Mouse (Mus musculus) heart, embryonic 12.5 days (tissue): Measurements from ENCODE around the gene Vps18. TPM values are rescaled to one million over a fixed set of nuclear protein-coding genes. Genes with fewer than 3 reads are reported as not detected.
A peak's percentile ranks its signal among the peaks of the same experiment; 100 is the strongest.

Experiments
- ATAC-seq: fragments of 200-750 bp; cut with Nextera tagmentation; 2 replicates; pipeline ENCODE4 v1.8.0; 2017; ENCODE audit warnings: moderate TSS enrichment, moderate library complexity; ENCODE audit not compliant: insufficient number of reproducible peaks, low FRiP score
- H3K27ac ChIP-seq: fragments of 300-500 bp; sonication (generic); 2 replicates; pipeline ENCODE4 v1.5.1; 2016; ENCODE audit warnings: mild to moderate bottlenecking, moderate library complexity; ENCODE audit not compliant: poor library complexity, severe bottlenecking
- H3K27me3 ChIP-seq: fragments of 300-500 bp; sonication (generic); replicated peaks from 2 replicates; pipeline ENCODE4 v1.6.1; 2016; ENCODE audit warnings: mild to moderate bottlenecking, moderate library complexity
- H3K36me3 ChIP-seq: fragments of 300-500 bp; sonication (generic); 2 replicates; pipeline ENCODE4 v1.6.1; 2016; ENCODE audit warnings: mild to moderate bottlenecking, moderate library complexity
- H3K4me1 ChIP-seq: fragments of 300-500 bp; sonication (generic); replicated peaks from 2 replicates; pipeline ENCODE4 v1.6.1; 2016; ENCODE audit warnings: mild to moderate bottlenecking
- H3K4me2 ChIP-seq: fragments of 300-500 bp; sonication (generic); 2 replicates; pipeline ENCODE4 v1.6.1; 2016; ENCODE audit warnings: mild to moderate bottlenecking, moderate library complexity
- H3K4me3 ChIP-seq: fragments of 300-500 bp; sonication (generic); 2 replicates; pipeline ENCODE4 v1.5.1; 2016; ENCODE audit warnings: mild to moderate bottlenecking
- H3K9ac ChIP-seq: fragments of 300-500 bp; sonication (generic); 2 replicates; pipeline ENCODE4 v1.6.1; 2016; ENCODE audit warnings: mild to moderate bottlenecking, moderate library complexity
- H3K9me3 ChIP-seq: fragments of 300-500 bp; sonication (generic); replicated peaks from 2 replicates; pipeline ENCODE4 v1.6.1; 2016; ENCODE audit warnings: mild to moderate bottlenecking, moderate library complexity
- WGBS: fragments of 180-500 bp; shearing (Covaris S2); methylation state at CpG from one replicate; pipeline ENCODE4 v1.1.7; 2016; 5-methylcytosine and 5-hydroxymethylcytosine counted together
- polyA plus RNA-seq: library from polyadenylated mRNA; unstranded; fragments of >200 nt; fragmentation: Nextera tagmentation; extraction: Ambion mirVana; gene quantifications from 2 replicates; pipeline ENCODE4 v1.2.1, GENCODE M21; 2016

The Vps18 gene
- polyA plus RNA-seq, 1 experiment from 2014 or later, result 15.8 TPM

- H3K4me3 ChIP-seq, result no peak overlapping the region
- no peaks in the 10 kb centered on the region for H3K9me3 ChIP-seq
- H3K27me3 ChIP-seq, result peaks cover 26% of the 10 kb centered on the region
- H3K36me3 ChIP-seq, result no peaks in the 10 kb centered on the region
- 21% methylated on average over 2 of the region's 2 CpGs for WGBS
- peaks cover 4% of the 10 kb centered on the region; the same call in 1 of the 2 replicates for H3K4me1 ChIP-seq
- no peak overlapping the region for H3K9ac ChIP-seq
- no peak overlapping the region for H3K27ac ChIP-seq
- H3K4me2 ChIP-seq, result no peak overlapping the region
- no peak; the same call in 1 of the 2 replicates for ATAC-seq
Observed at GRCm38 (mm10) chr2:119261326-119261725, 27.2 kb upstream of the Vps18 start.

GRCm38 (mm10) chr2:119262978-119263377 is 25.6 kb upstream of the Vps18 start:
- Histone ChIP-seq H3K36me3 (no peaks in the 10 kb centered on the region), H3K9ac (no peak overlapping the region), H3K4me2 (peak overlapping the region; percentile 22; the same call in 1 of the 2 replicates), H3K9me3 (no peaks in the 10 kb centered on the region), H3K27me3 (peaks cover 26% of the 10 kb centered on the region), H3K27ac (no peak overlapping the region), H3K4me3 (no peak overlapping the region), H3K4me1 (peaks cover 4% of the 10 kb centered on the region; the same call in 1 of the 2 replicates)
- WGBS, result 37% methylated on average over 8 of the region's 8 CpGs
- no peak; the same call in 1 of the 2 replicates for ATAC-seq

- no peaks in the 10 kb centered on the region for H3K9me3 ChIP-seq
- 67% methylated on average over 5 of the region's 5 CpGs for WGBS
- peaks cover 4% of the 10 kb centered on the region; the same call in 1 of the 2 replicates for H3K4me1 ChIP-seq
- no peak for ATAC-seq
- H3K27me3 ChIP-seq, result peaks cover 34% of the 10 kb centered on the region
- H3K9ac ChIP-seq, result no peak overlapping the region
- H3K36me3 ChIP-seq, result no peaks in the 10 kb centered on the region
- H3K27ac ChIP-seq, result no peak overlapping the region
- H3K4me3 ChIP-seq, result no peak overlapping the region
- no peak overlapping the region for H3K4me2 ChIP-seq
Observed at GRCm38 (mm10) chr2:119263813-119264212, 24.7 kb upstream of the Vps18 start.

- Histone ChIP-seq H3K9me3 (no peaks in the 10 kb centered on the region), H3K36me3 (no peaks in the 10 kb centered on the region), H3K4me1 (peaks cover 8% of the 10 kb centered on the region), H3K27ac (no peak overlapping the region), H3K9ac (peak overlapping the region; percentile 77; the same call in 1 of the 2 replicates), H3K4me3 (peak overlapping the region; percentile 76; the same call in 1 of the 2 replicates), H3K4me2 (peak overlapping the region; percentile 100), H3K27me3 (peaks cover 45% of the 10 kb centered on the region)
- ATAC-seq, result no peak
- 43% methylated on average over 9 of the region's 9 CpGs for WGBS
Observed at GRCm38 (mm10) chr2:119270286-119270642, 18.3 kb upstream of the Vps18 start.

- Histone ChIP-seq H3K27me3 (peaks cover 42% of the 10 kb centered on the region), H3K4me1 (peaks cover 8% of the 10 kb centered on the region), H3K4me2 (peak within 1 kb of the TSS; percentile 100), H3K27ac (no peak within 1 kb of the TSS), H3K4me3 (peak within 1 kb of the TSS; percentile 76), H3K36me3 (no peaks in the 10 kb centered on the region), H3K9ac (peak within 1 kb of the TSS; percentile 77), H3K9me3 (no peaks in the 10 kb centered on the region)
- WGBS, result under 1% methylated on average over 49 of the region's 49 CpGs
- peak; percentile 81 for ATAC-seq
Observed at GRCm38 (mm10) chr2:119270643-119271331, 17.8 kb upstream of the Vps18 start, which contains the start of gene Rhov. Rhov (minus strand) TSS chr2:119271272.

GRCm38 (mm10) chr2:119274126-119274525 is 14.4 kb upstream of the Vps18 start:
- Histone ChIP-seq H3K27me3 (peaks cover 20% of the 10 kb centered on the region), H3K4me1 (peaks cover 8% of the 10 kb centered on the region), H3K9me3 (no peaks in the 10 kb centered on the region), H3K36me3 (no peaks in the 10 kb centered on the region), H3K4me2 (no peak overlapping the region), H3K9ac (no peak overlapping the region), H3K4me3 (no peak overlapping the region), H3K27ac (no peak overlapping the region)
- 74% methylated on average over 1 of the region's 1 CpGs for WGBS
- ATAC-seq, result no peak

- Histone ChIP-seq H3K9ac (no peak overlapping the region), H3K4me2 (no peak overlapping the region), H3K36me3 (no peaks in the 10 kb centered on the region), H3K27me3 (no peaks in the 10 kb centered on the region), H3K4me1 (no peaks in the 10 kb centered on the region), H3K9me3 (no peaks in the 10 kb centered on the region), H3K4me3 (no peak overlapping the region), H3K27ac (no peak overlapping the region)
- 66% methylated on average over 7 of the region's 7 CpGs for WGBS
- no peak for ATAC-seq
Observed at GRCm38 (mm10) chr2:119276926-119277325, 11.6 kb upstream of the Vps18 start.

GRCm38 (mm10) chr2:119277810-119278209 is 10.7 kb upstream of the Vps18 start:
- WGBS, result 88% methylated on average over 23 of the region's 23 CpGs
- no peak overlapping the region for H3K4me3 ChIP-seq
- H3K36me3 ChIP-seq, result no peaks in the 10 kb centered on the region
- no peak overlapping the region for H3K4me2 ChIP-seq
- no peaks in the 10 kb centered on the region for H3K4me1 ChIP-seq
- H3K9me3 ChIP-seq, result no peaks in the 10 kb centered on the region
- no peaks in the 10 kb centered on the region for H3K27me3 ChIP-seq
- H3K27ac ChIP-seq, result no peak overlapping the region
- no peak overlapping the region for H3K9ac ChIP-seq
- ATAC-seq, result no peak

- Histone ChIP-seq H3K4me2 (no peak overlapping the region), H3K36me3 (no peaks in the 10 kb centered on the region), H3K4me3 (no peak overlapping the region), H3K4me1 (no peaks in the 10 kb centered on the region), H3K27ac (no peak overlapping the region), H3K9me3 (no peaks in the 10 kb centered on the region), H3K27me3 (no peaks in the 10 kb centered on the region), H3K9ac (no peak overlapping the region)
- 67% methylated on average over 7 of the region's 7 CpGs for WGBS
- ATAC-seq, result no peak
Observed at GRCm38 (mm10) chr2:119281899-119282565, 6.5 kb upstream of the Vps18 start.

- no peak overlapping the region for H3K4me2 ChIP-seq
- no peak overlapping the region for H3K27ac ChIP-seq
- no peak overlapping the region for H3K9ac ChIP-seq
- H3K27me3 ChIP-seq, result no peaks in the 10 kb centered on the region
- 84% methylated on average over 5 of the region's 5 CpGs for WGBS
- H3K4me3 ChIP-seq, result no peak overlapping the region
- H3K4me1 ChIP-seq, result peaks cover 10% of the 10 kb centered on the region
- H3K9me3 ChIP-seq, result no peaks in the 10 kb centered on the region
- peaks cover 23% of the 10 kb centered on the region for H3K36me3 ChIP-seq
- no peak for ATAC-seq
Observed at GRCm38 (mm10) chr2:119287372-119287771, 1.2 kb upstream of the Vps18 start.

GRCm38 (mm10) chr2:119289014-119289416 is 475 bp downstream of the Vps18 start:
- peaks cover 10% of the 10 kb centered on the region for H3K4me1 ChIP-seq
- H3K27me3 ChIP-seq, result no peaks in the 10 kb centered on the region
- H3K4me2 ChIP-seq, result peak overlapping the region; percentile 94
- peak overlapping the region; percentile 87 for H3K9ac ChIP-seq
- ATAC-seq, result 0 out of 2 replicates have a peak, but pooled peaks have one; percentile 13
- H3K4me3 ChIP-seq, result peak overlapping the region; percentile 83
- H3K36me3 ChIP-seq, result peaks cover 39% of the 10 kb centered on the region
- H3K9me3 ChIP-seq, result no peaks in the 10 kb centered on the region
- H3K27ac ChIP-seq, result peak overlapping the region; percentile 14; the same call in 1 of the 2 replicates
- WGBS, result 2% methylated on average over 11 of the region's 11 CpGs
